Mouse (Mus musculus) embryonic fibroblast, embryonic 13.5 days (primary cell): Measurements from ENCODE around the gene Tle6. TPM values are rescaled to one million over a fixed set of nuclear protein-coding genes. Genes with fewer than 3 reads are reported as not detected.

Experiments used
- H3K27ac ChIP-seq: 2 replicates; pipeline ENCODE4 v1.5.1; 2012; ENCODE audit warnings: low read length, control low read depth, inconsistent platforms; ENCODE audit not compliant: insufficient read depth
- H3K4me1 ChIP-seq: 2 replicates; pipeline ENCODE4 v1.6.1; 2011; ENCODE audit warnings: low read length; ENCODE audit not compliant: control insufficient read depth, insufficient read depth
- H3K4me3 ChIP-seq: 2 replicates; pipeline ENCODE4 v1.5.1; 2011; ENCODE audit warnings: mild to moderate bottlenecking, control low read depth, low read length; ENCODE audit not compliant: insufficient read depth
- CTCF ChIP-seq: IDR thresholded peaks from 2 replicates; pipeline ENCODE4 v1.5.1; 2011; ENCODE audit warnings: mild to moderate bottlenecking, control low read depth, low read length, moderate library complexity, borderline replicate concordance; ENCODE audit not compliant: insufficient read depth
- POLR2A ChIP-seq: IDR thresholded peaks from 2 replicates; pipeline ENCODE4 v1.6.1; 2011; ENCODE audit warnings: low read depth, mild to moderate bottlenecking, control low read depth, low read length, moderate library complexity
- polyA plus RNA-seq: library from polyadenylated mRNA; stranded (reverse); fragments of >200 nt; gene quantifications from 2 replicates; pipeline ENCODE4 v1.2.4, GENCODE M21; 2011; ENCODE audit warnings: low read depth; ENCODE audit not compliant: missing spikeins, insufficient read length

Gene Tle6
- polyA plus RNA-seq, 1 experiment, result 26.4 TPM

- Histone ChIP-seq H3K27ac (no peak overlapping the region), H3K4me1 (no peaks in the 10 kb centered on the region; the same call in 1 of the 2 replicates)
Observed at GRCm38 (mm10) chr10:81575208-81575631, 25.7 kb downstream of the Tle6 start.

DNA sequence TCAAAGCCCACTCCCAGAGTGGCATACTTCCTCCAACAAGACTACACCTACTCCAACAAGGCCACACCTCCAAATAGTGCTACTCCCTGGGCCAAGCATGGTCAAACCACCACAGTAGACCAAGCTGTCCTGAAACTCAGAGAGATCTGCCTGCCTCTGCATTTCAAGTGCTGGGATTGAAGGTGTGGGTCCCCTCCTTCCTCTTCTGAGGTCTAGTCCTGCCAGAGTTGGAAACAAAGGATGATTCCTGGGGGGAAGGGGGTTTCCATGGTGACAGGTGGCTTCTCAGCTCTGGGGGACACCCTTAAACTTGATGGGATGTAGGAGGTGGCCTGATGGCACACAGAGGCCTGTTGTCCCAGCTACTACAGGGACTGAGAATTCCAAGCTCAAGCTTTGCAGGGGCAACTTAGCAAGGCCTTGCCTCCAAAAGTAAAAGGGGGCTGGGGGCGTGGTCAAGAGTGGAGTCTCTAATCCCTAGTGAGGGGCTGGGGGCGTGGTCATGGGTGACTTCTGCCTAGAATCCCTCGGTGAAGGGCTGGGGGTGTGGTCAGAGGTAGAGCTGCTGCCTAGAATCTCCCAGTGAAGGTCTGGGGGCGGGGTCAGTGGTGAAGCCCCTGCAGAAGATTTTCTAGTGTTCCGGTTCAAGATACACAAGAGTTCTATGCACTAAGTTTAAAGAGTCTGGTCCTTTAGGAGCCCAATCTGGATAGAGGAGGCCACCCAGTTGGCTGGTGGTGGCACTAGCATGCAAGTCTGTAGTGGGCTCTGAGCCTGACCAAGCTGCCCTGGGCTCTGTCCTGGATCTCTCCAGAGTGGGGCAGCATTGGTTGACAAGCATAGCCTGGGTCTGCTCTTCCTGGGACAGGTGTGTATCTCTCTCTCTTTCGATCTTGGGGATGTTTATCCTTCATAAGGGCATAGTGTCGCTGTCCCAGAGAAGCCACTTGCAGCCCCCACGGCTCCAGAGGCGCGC, 26.5 kb downstream of the Tle6 start, which contains the start of gene Tle2:
TSS of gene Tle2 (plus strand) at position 481 of the 976 bp plus-strand sequence.
- peak within 1 kb of the TSS; percentile 66 for H3K4me3 ChIP-seq
- no peaks in the 10 kb centered on the region; the same call in 1 of the 2 replicates for H3K4me1 ChIP-seq
- TF ChIP-seq POLR2A, result no peak
- no peak within 1 kb of the TSS for H3K27ac ChIP-seq

More at GRCm38 (mm10) chr10:81575208-81575631, 25.7 kb downstream of the Tle6 start:
- TF ChIP-seq CTCF (no peak), POLR2A (peak; percentile 55)
- peak overlapping the region; percentile 66 for H3K4me3 ChIP-seq

DNA sequence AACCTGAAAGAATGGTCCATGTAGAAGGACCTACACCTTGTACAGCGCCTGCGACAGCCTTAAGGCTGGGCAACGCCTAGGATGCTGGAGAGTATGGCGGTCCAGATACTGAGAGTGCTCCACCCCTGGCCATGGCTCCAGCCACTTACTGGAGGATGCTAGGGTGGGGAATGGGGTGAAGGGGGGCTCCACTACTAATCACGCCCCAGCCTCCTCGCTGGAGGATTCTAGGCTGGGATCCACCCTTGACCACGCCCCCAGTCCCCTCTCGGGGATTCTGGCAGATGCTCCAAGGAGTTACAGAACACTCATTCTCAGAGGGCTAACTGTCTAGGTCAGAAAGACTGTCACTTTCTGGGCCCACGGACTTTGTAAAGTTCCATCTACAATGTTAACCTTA, 27.9 kb downstream of the Tle6 start:
- no peak overlapping the region for H3K4me3 ChIP-seq
- H3K4me1 ChIP-seq, result peaks cover 3% of the 10 kb centered on the region; the same call in 1 of the 2 replicates
- TF ChIP-seq POLR2A, result no peak
- no peak for TF ChIP-seq CTCF
- H3K27ac ChIP-seq, result no peak overlapping the region

DNA sequence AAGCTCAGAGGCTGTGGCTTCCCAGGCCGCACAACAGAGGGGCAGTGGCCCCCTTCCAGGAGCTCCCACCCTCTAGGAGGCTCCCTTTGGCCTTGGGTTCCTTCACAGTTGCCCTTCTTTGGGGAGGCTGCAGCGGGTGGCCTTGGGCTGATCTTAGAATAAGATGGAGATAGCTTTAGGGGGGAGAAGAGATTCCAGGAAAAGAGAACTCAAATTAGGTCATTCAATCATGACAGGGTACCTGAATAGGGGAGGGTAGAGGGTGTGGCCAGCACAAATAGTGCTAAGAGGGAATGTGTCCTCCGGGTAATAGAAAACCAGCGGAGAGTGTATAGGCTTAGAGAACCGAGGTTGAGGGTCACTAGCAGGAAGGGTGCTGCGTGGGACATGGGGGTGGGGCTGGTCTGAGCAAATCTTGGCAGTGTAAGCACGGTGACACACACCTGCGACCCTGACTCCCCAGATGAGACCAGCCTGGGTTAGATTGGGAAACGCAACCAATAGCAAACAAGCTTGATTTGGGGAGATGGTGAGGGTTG, 28.7 kb downstream of the Tle6 start:
- Histone ChIP-seq H3K4me3 (peak overlapping the region; percentile 21), H3K4me1 (peaks cover 3% of the 10 kb centered on the region; the same call in 1 of the 2 replicates), H3K27ac (no peak overlapping the region)
- TF ChIP-seq CTCF (no peak), POLR2A (no peak)

DNA sequence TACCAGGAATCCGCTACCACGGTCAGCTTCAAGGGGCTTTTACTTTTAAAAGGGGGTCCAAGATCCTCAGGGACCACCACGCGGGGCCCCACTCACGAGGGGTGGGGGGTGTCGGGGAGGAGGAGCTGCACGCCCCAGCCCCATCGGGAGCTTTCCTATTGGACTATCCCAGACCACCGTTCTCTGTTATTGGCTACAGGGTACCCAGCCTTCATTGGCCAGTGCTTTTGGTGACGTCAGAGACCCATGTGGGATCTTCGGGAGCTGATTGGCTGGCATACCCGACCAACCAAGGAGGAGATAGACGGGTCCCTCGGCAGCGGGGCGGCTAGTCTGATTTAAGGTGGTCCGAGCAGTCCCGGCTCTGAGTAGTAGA, 29.4 kb downstream of the Tle6 start:
- Histone ChIP-seq H3K4me1 (peaks cover 3% of the 10 kb centered on the region; the same call in 1 of the 2 replicates), H3K27ac (peak overlapping the region; percentile 78), H3K4me3 (peak overlapping the region; percentile 62)
- TF ChIP-seq POLR2A, result no peak
- TF ChIP-seq CTCF, result no peak

GRCm38 (mm10) chr10:81570831-81571500, 29.9 kb downstream of the Tle6 start:
- Histone ChIP-seq H3K4me1 (peaks cover 3% of the 10 kb centered on the region; the same call in 1 of the 2 replicates), H3K27ac (peak overlapping the region; percentile 78), H3K4me3 (peak overlapping the region; percentile 62)
- peak; percentile 26; the same call in 1 of the 2 replicates for TF ChIP-seq POLR2A
- no peak for TF ChIP-seq CTCF

DNA sequence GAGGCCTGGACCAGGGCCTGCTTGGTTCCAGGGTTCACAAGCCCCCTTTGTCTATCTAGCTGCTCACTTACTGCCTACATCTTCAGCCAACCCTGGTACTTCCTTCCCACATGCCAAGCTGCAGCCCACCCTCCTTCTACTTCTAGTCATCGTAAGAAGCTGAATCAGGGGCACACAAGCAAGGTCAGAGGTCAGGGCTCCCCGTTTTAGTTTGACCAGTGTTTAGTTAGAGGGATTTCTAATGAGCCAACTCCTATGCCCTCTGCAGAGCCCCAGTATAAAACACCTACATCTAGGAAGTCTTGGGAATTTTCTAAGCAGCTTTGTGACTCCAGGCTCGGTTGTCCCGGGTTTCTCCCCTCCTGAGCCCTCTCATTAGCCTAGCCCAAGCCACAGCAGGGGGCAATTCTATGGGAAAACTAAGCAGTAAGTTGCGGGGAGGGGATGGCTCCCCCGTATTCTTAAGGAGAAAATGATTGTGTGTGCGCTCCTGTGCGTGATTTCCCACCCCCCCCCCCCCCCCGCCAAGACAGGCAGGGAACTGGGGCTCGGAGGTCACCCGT, 30.6 kb downstream of the Tle6 start:
- no peak overlapping the region for H3K27ac ChIP-seq
- TF ChIP-seq POLR2A, result no peak
- TF ChIP-seq CTCF, result no peak
- peak overlapping the region; percentile 21; the same call in 1 of the 2 replicates for H3K4me3 ChIP-seq
- H3K4me1 ChIP-seq, result peaks cover 3% of the 10 kb centered on the region; the same call in 1 of the 2 replicates

- H3K4me3 ChIP-seq, result no peak overlapping the region
- TF ChIP-seq CTCF (no peak), POLR2A (no peak)
Observed at GRCm38 (mm10) chr10:81569507-81570237, 31.2 kb downstream of the Tle6 start.

More at GRCm38 (mm10) chr10:81569507-81570237, 31.2 kb downstream of the Tle6 start:
- H3K27ac ChIP-seq, result no peak overlapping the region
- H3K4me1 ChIP-seq, result peaks cover 3% of the 10 kb centered on the region; the same call in 1 of the 2 replicates
